Mouse (Mus musculus) intestine, embryonic 16.5 days (tissue): ENCODE measurements around the gene Ank2. TPM values are rescaled to one million over a fixed set of nuclear protein-coding genes. Genes with fewer than 3 reads are reported as not detected.

Experiments
- ATAC-seq: fragments of 200-750 bp; cut with Nextera tagmentation; 2 replicates; pipeline ENCODE4 v1.8.0; 2017; ENCODE audit warnings: moderate TSS enrichment, moderate library complexity
- H3K27ac ChIP-seq: fragments of 300-500 bp; sonication (generic); 2 replicates; pipeline ENCODE4 v1.5.1; 2014; ENCODE audit warnings: mild to moderate bottlenecking, low read length
- H3K27me3 ChIP-seq: fragments of 300-500 bp; sonication (generic); replicated peaks from 2 replicates; pipeline ENCODE4 v1.6.1; 2014; ENCODE audit warnings: low read length, control low read depth, mixed read lengths; ENCODE audit not compliant: control insufficient read depth, insufficient read depth
- H3K36me3 ChIP-seq: fragments of 300-500 bp; sonication (generic); 2 replicates; pipeline ENCODE4 v1.6.1; 2014; ENCODE audit warnings: low read length, control low read depth; ENCODE audit not compliant: control insufficient read depth, insufficient read depth
- H3K4me1 ChIP-seq: fragments of 300-500 bp; sonication (generic); 2 replicates; pipeline ENCODE4 v1.6.1; 2014; ENCODE audit warnings: low read length, control low read depth, mixed read lengths; ENCODE audit not compliant: control insufficient read depth, insufficient read depth
- H3K4me2 ChIP-seq: fragments of 300-500 bp; sonication (generic); 2 replicates; pipeline ENCODE4 v1.6.1; 2014; ENCODE audit warnings: low read depth, low read length, control low read depth
- H3K4me3 ChIP-seq: fragments of 300-500 bp; sonication (generic); 2 replicates; pipeline ENCODE4 v1.5.1; 2014; ENCODE audit warnings: mild to moderate bottlenecking, low read length
- H3K9ac ChIP-seq: fragments of 300-500 bp; sonication (generic); 2 replicates; pipeline ENCODE4 v1.6.1; 2014; ENCODE audit warnings: low read depth, low read length
- H3K9me3 ChIP-seq: fragments of 300-500 bp; sonication (generic); 2 replicates; pipeline ENCODE4 v1.6.1; 2016; ENCODE audit warnings: low read length, control low read depth; ENCODE audit not compliant: control insufficient read depth
- WGBS: fragments of 180-500 bp; shearing (Covaris S2); extraction: QIAGEN DNeasy Blood & Tissue Kit; methylation state at CpG from one replicate; pipeline ENCODE4 v1.1.7; 2014; 5-methylcytosine and 5-hydroxymethylcytosine counted together
- polyA plus RNA-seq: library from polyadenylated mRNA; unstranded; fragments of >200 nt; fragmentation: Nextera tagmentation; extraction: Ambion mirVana; gene quantifications from 2 replicates; pipeline ENCODE4 v1.2.1, GENCODE M21; 2015

The Ank2 gene
- polyA plus RNA-seq, 1 experiment from 2014 or later: 15.8 TPM

GRCm38 (mm10) chr3:126962326-126962725 lies 536.8 kb downstream of the Ank2 start:
- Histone ChIP-seq H3K36me3 (no peaks in the 10 kb centered on the region), H3K4me3 (no peak overlapping the region), H3K27me3 (no peaks in the 10 kb centered on the region), H3K9me3 (no peaks in the 10 kb centered on the region), H3K9ac (no peak overlapping the region), H3K4me2 (no peak overlapping the region), H3K27ac (no peak overlapping the region), H3K4me1 (no peaks in the 10 kb centered on the region)
- no peak for ATAC-seq
- WGBS: 94% methylated on average over 8 of the region's 8 CpGs

GRCm38 (mm10) chr3:126952698-126953097 lies 546.5 kb downstream of the Ank2 start:
- WGBS: 50% methylated on average over 1 of the region's 1 CpGs
- Histone ChIP-seq H3K9me3 (no peaks in the 10 kb centered on the region), H3K27ac (no peak overlapping the region)

GRCm38 (mm10) chr3:126946591-126946990 lies 552.6 kb downstream of the Ank2 start:
- H3K4me1 ChIP-seq: no peaks in the 10 kb centered on the region
- ATAC-seq: no peak
- H3K27me3 ChIP-seq: no peaks in the 10 kb centered on the region
- H3K36me3 ChIP-seq: no peaks in the 10 kb centered on the region; the same call in 1 of the 2 replicates
- no peak overlapping the region for H3K4me2 ChIP-seq
- H3K27ac ChIP-seq: no peak overlapping the region
- no peaks in the 10 kb centered on the region for H3K9me3 ChIP-seq
- 94% methylated on average over 10 of the region's 10 CpGs for WGBS
- no peak overlapping the region for H3K9ac ChIP-seq
- H3K4me3 ChIP-seq: no peak overlapping the region

More at GRCm38 (mm10) chr3:126952698-126953097, 546.5 kb downstream of the Ank2 start:
- H3K4me3 ChIP-seq: no peak overlapping the region
- H3K9ac ChIP-seq: no peak overlapping the region
- ATAC-seq: no peak
- H3K27me3 ChIP-seq: no peaks in the 10 kb centered on the region
- no peaks in the 10 kb centered on the region for H3K4me1 ChIP-seq
- no peak overlapping the region for H3K4me2 ChIP-seq
- no peaks in the 10 kb centered on the region for H3K36me3 ChIP-seq

GRCm38 (mm10) chr3:126944838-126945237 lies 554.3 kb downstream of the Ank2 start:
- no peaks in the 10 kb centered on the region; the same call in 1 of the 2 replicates for H3K36me3 ChIP-seq
- no peaks in the 10 kb centered on the region for H3K27me3 ChIP-seq
- H3K4me2 ChIP-seq: no peak overlapping the region
- no peak overlapping the region for H3K4me3 ChIP-seq
- no peak overlapping the region for H3K9ac ChIP-seq
- ATAC-seq: no peak
- H3K9me3 ChIP-seq: no peaks in the 10 kb centered on the region
- H3K27ac ChIP-seq: no peak overlapping the region
- no peaks in the 10 kb centered on the region for H3K4me1 ChIP-seq
- WGBS: 52% methylated on average over 4 of the region's 4 CpGs

GRCm38 (mm10) chr3:126944081-126944480 lies 555.1 kb downstream of the Ank2 start:
- Histone ChIP-seq H3K9me3 (no peaks in the 10 kb centered on the region), H3K4me2 (no peak overlapping the region), H3K36me3 (no peaks in the 10 kb centered on the region; the same call in 1 of the 2 replicates), H3K4me3 (no peak overlapping the region), H3K9ac (no peak overlapping the region), H3K27me3 (no peaks in the 10 kb centered on the region), H3K27ac (no peak overlapping the region), H3K4me1 (no peaks in the 10 kb centered on the region)
- 76% methylated on average over 11 of the region's 11 CpGs for WGBS
- ATAC-seq: no peak

GRCm38 (mm10) chr3:126940452-126940851 lies 558.7 kb downstream of the Ank2 start:
- Histone ChIP-seq H3K27me3 (no peaks in the 10 kb centered on the region), H3K4me3 (no peak overlapping the region), H3K9me3 (no peaks in the 10 kb centered on the region), H3K4me2 (no peak overlapping the region), H3K36me3 (no peaks in the 10 kb centered on the region), H3K27ac (no peak overlapping the region), H3K9ac (no peak overlapping the region), H3K4me1 (no peaks in the 10 kb centered on the region)
- no peak for ATAC-seq
- WGBS: 86% methylated on average over 5 of the region's 5 CpGs

GRCm38 (mm10) chr3:126931884-126932506 lies 567.2 kb downstream of the Ank2 start:
- WGBS: 71% methylated on average over 4 of the region's 4 CpGs
- H3K27ac ChIP-seq: no peak overlapping the region
- no peaks in the 10 kb centered on the region for H3K27me3 ChIP-seq
- H3K9ac ChIP-seq: no peak overlapping the region
- no peaks in the 10 kb centered on the region for H3K36me3 ChIP-seq
- H3K4me1 ChIP-seq: no peaks in the 10 kb centered on the region
- no peak for ATAC-seq
- H3K4me2 ChIP-seq: no peak overlapping the region
- no peak overlapping the region for H3K4me3 ChIP-seq
- no peaks in the 10 kb centered on the region for H3K9me3 ChIP-seq

GRCm38 (mm10) chr3:126923575-126924382 lies 575.4 kb downstream of the Ank2 start:
- Histone ChIP-seq H3K9me3 (no peaks in the 10 kb centered on the region), H3K4me2 (no peak overlapping the region), H3K4me3 (no peak overlapping the region), H3K4me1 (no peaks in the 10 kb centered on the region), H3K36me3 (no peaks in the 10 kb centered on the region), H3K27me3 (no peaks in the 10 kb centered on the region), H3K27ac (no peak overlapping the region), H3K9ac (no peak overlapping the region)
- ATAC-seq: no peak
- WGBS: 83% methylated on average over 12 of the region's 12 CpGs

GRCm38 (mm10) chr3:126921941-126922340 lies 577.2 kb downstream of the Ank2 start:
- H3K4me2 ChIP-seq: no peak overlapping the region
- 66% methylated on average over 3 of the region's 3 CpGs for WGBS
- ATAC-seq: no peak

More at GRCm38 (mm10) chr3:126921941-126922340, 577.2 kb downstream of the Ank2 start:
- Histone ChIP-seq H3K4me3 (no peak overlapping the region), H3K4me1 (no peaks in the 10 kb centered on the region), H3K9ac (no peak overlapping the region), H3K27me3 (no peaks in the 10 kb centered on the region), H3K27ac (no peak overlapping the region), H3K36me3 (no peaks in the 10 kb centered on the region), H3K9me3 (no peaks in the 10 kb centered on the region)
